Mouse (Mus musculus) liver, embryonic 13.5 days (tissue): ENCODE results near the gene Ddx20. TPM values are rescaled to one million over a fixed set of nuclear protein-coding genes. Genes with fewer than 3 reads are reported as not detected.

ENCODE experiments used
- ATAC-seq: fragments of 200-750 bp; cut with Nextera tagmentation; 2 replicates; pipeline ENCODE4 v1.8.0; 2017; ENCODE audit warnings: low read depth, mild to moderate bottlenecking, moderate number of reproducible peaks, moderate library complexity
- DNase-seq: peaks from one replicate; pipeline ENCODE4 v3.0.0; 2022
- H3K27ac ChIP-seq: fragments of 300-500 bp; sonication (generic); 2 replicates; pipeline ENCODE4 v1.5.1; 2015; ENCODE audit warnings: moderate library complexity, mild to moderate bottlenecking, inconsistent platforms
- H3K27me3 ChIP-seq: fragments of 300-500 bp; sonication (generic); 2 replicates; pipeline ENCODE4 v1.6.1; 2015; ENCODE audit warnings: mild to moderate bottlenecking, inconsistent platforms
- H3K36me3 ChIP-seq: fragments of 300-500 bp; sonication (generic); 2 replicates; pipeline ENCODE4 v1.6.1; 2015; ENCODE audit warnings: mild to moderate bottlenecking, inconsistent platforms
- H3K4me1 ChIP-seq: fragments of 300-500 bp; sonication (generic); replicated peaks from 2 replicates; pipeline ENCODE4 v1.6.1; 2015; ENCODE audit warnings: inconsistent platforms
- H3K4me2 ChIP-seq: fragments of 300-500 bp; sonication (generic); 2 replicates; pipeline ENCODE4 v1.6.1; 2015; ENCODE audit warnings: inconsistent platforms, mild to moderate bottlenecking, moderate library complexity
- H3K4me3 ChIP-seq: fragments of 300-500 bp; sonication (generic); replicated peaks from 2 replicates; pipeline ENCODE4 v1.5.1; 2015; ENCODE audit warnings: mild to moderate bottlenecking, inconsistent platforms
- H3K9ac ChIP-seq: fragments of 300-500 bp; sonication (generic); 2 replicates; pipeline ENCODE4 v1.6.1; 2015; ENCODE audit warnings: mild to moderate bottlenecking, inconsistent platforms
- H3K9me3 ChIP-seq: fragments of 300-500 bp; sonication (generic); replicated peaks from 2 replicates; pipeline ENCODE4 v1.6.1; 2016; ENCODE audit warnings: inconsistent platforms
- WGBS: fragments of 180-500 bp; shearing (Covaris S2); methylation state at CpG from one replicate; pipeline ENCODE4 v1.1.7; 2015; ENCODE audit not compliant: insufficient replicate concordance; 5-methylcytosine and 5-hydroxymethylcytosine counted together
- polyA plus RNA-seq: library from polyadenylated mRNA; unstranded; fragments of >200 nt; fragmentation: Nextera tagmentation; extraction: Ambion mirVana; gene quantifications from 2 replicates; pipeline ENCODE4 v1.2.1, GENCODE M21; 2015

Ddx20 gene
- polyA plus RNA-seq, 1 experiment from 2014 or later = 24.8 TPM

GRCm38 (mm10) chr3:105660530-105660929 is 26.8 kb downstream of the Ddx20 start:
- ATAC-seq (no peak), DNase-seq (no peak)
- H3K4me3 ChIP-seq = no peak overlapping the region
- 27% methylated on average over 2 of the region's 2 CpGs for WGBS
- no peak overlapping the region for H3K27ac ChIP-seq
- H3K27me3 ChIP-seq = no peaks in the 10 kb centered on the region
- no peaks in the 10 kb centered on the region for H3K36me3 ChIP-seq
- no peaks in the 10 kb centered on the region for H3K9me3 ChIP-seq
- peaks cover 13% of the 10 kb centered on the region for H3K4me1 ChIP-seq
- H3K4me2 ChIP-seq = no peak overlapping the region
- no peak overlapping the region for H3K9ac ChIP-seq

GRCm38 (mm10) chr3:105655031-105655585 is 32.3 kb downstream of the Ddx20 start:
- no peaks in the 10 kb centered on the region for H3K36me3 ChIP-seq
- ATAC-seq (no peak), DNase-seq (no peak)
- H3K4me2 ChIP-seq = no peak overlapping the region
- no peak overlapping the region for H3K9ac ChIP-seq
- H3K4me1 ChIP-seq = no peaks in the 10 kb centered on the region
- H3K27ac ChIP-seq = no peak overlapping the region
- H3K9me3 ChIP-seq = no peaks in the 10 kb centered on the region
- H3K4me3 ChIP-seq = no peak overlapping the region
- WGBS = 76% methylated on average over 11 of the region's 11 CpGs
- no peaks in the 10 kb centered on the region for H3K27me3 ChIP-seq

- no peak for ATAC-seq
- WGBS = 55% methylated on average over 13 of the region's 13 CpGs
Observed at GRCm38 (mm10) chr3:105653544-105654380, 33.6 kb downstream of the Ddx20 start.

GRCm38 (mm10) chr3:105648889-105649567 is 38.3 kb downstream of the Ddx20 start:
- Histone ChIP-seq H3K36me3 (no peaks in the 10 kb centered on the region), H3K4me3 (no peak overlapping the region), H3K9ac (no peak overlapping the region), H3K27me3 (no peaks in the 10 kb centered on the region), H3K4me2 (no peak overlapping the region), H3K27ac (no peak overlapping the region), H3K4me1 (no peaks in the 10 kb centered on the region), H3K9me3 (no peaks in the 10 kb centered on the region)
- 50% methylated on average over 8 of the region's 8 CpGs for WGBS
- DNase-seq (no peak), ATAC-seq (no peak)

More at GRCm38 (mm10) chr3:105653544-105654380, 33.6 kb downstream of the Ddx20 start:
- DNase-seq = no peak
- no peak overlapping the region for H3K4me2 ChIP-seq
- H3K27me3 ChIP-seq = no peaks in the 10 kb centered on the region
- no peaks in the 10 kb centered on the region for H3K4me1 ChIP-seq
- H3K9ac ChIP-seq = no peak overlapping the region
- no peak overlapping the region for H3K4me3 ChIP-seq
- H3K9me3 ChIP-seq = no peaks in the 10 kb centered on the region
- no peaks in the 10 kb centered on the region for H3K36me3 ChIP-seq
- H3K27ac ChIP-seq = no peak overlapping the region

- DNase-seq (no peak), ATAC-seq (no peak)
- no peaks in the 10 kb centered on the region for H3K36me3 ChIP-seq
- no peaks in the 10 kb centered on the region for H3K27me3 ChIP-seq
- no peak overlapping the region for H3K27ac ChIP-seq
- no peak overlapping the region for H3K4me2 ChIP-seq
- H3K4me3 ChIP-seq = no peak overlapping the region
- no peaks in the 10 kb centered on the region for H3K4me1 ChIP-seq
- no peak overlapping the region for H3K9ac ChIP-seq
- 50% methylated on average over 5 of the region's 5 CpGs for WGBS
- H3K9me3 ChIP-seq = no peaks in the 10 kb centered on the region
Observed at GRCm38 (mm10) chr3:105643566-105643965, 43.8 kb downstream of the Ddx20 start.

- H3K9ac ChIP-seq = no peak overlapping the region
- H3K27me3 ChIP-seq = no peaks in the 10 kb centered on the region
- H3K9me3 ChIP-seq = no peaks in the 10 kb centered on the region
- H3K4me3 ChIP-seq = no peak overlapping the region
- WGBS = 51% methylated on average over 1 of the region's 1 CpGs
- no peak overlapping the region for H3K27ac ChIP-seq
- no peaks in the 10 kb centered on the region for H3K36me3 ChIP-seq
- ATAC-seq (no peak), DNase-seq (no peak)
- no peaks in the 10 kb centered on the region for H3K4me1 ChIP-seq
- H3K4me2 ChIP-seq = no peak overlapping the region
Observed at GRCm38 (mm10) chr3:105642186-105642585, 45.2 kb downstream of the Ddx20 start.

GRCm38 (mm10) chr3:105633021-105633420 is 54.4 kb downstream of the Ddx20 start:
- Histone ChIP-seq H3K27me3 (no peaks in the 10 kb centered on the region), H3K27ac (no peak overlapping the region), H3K36me3 (no peaks in the 10 kb centered on the region), H3K4me2 (no peak overlapping the region), H3K9me3 (no peaks in the 10 kb centered on the region), H3K9ac (no peak overlapping the region), H3K4me3 (no peak overlapping the region), H3K4me1 (no peaks in the 10 kb centered on the region)
- DNase-seq (no peak), ATAC-seq (no peak)
- 68% methylated on average over 3 of the region's 3 CpGs for WGBS

GRCm38 (mm10) chr3:105632296-105632695 is 55.1 kb downstream of the Ddx20 start:
- no peaks in the 10 kb centered on the region for H3K36me3 ChIP-seq
- ATAC-seq = no peak
- no peak overlapping the region for H3K4me3 ChIP-seq
- no peak for DNase-seq
- no peak overlapping the region for H3K27ac ChIP-seq
- no peak overlapping the region for H3K4me2 ChIP-seq
- 47% methylated on average over 2 of the region's 2 CpGs for WGBS
- H3K27me3 ChIP-seq = no peaks in the 10 kb centered on the region
- H3K9ac ChIP-seq = no peak overlapping the region
- no peaks in the 10 kb centered on the region for H3K4me1 ChIP-seq
- no peaks in the 10 kb centered on the region for H3K9me3 ChIP-seq

Other genes with a start within 250 kb of the Ddx20 start
- 0.10 TPM in 2 replicates for gene Kcnd3, start 235.2 kb downstream of the Ddx20 start, polyA plus RNA-seq
- gene Inka2, start 17.0 kb upstream of the Ddx20 start, polyA plus RNA-seq = 0.31 and 0.35 TPM in 2 replicates
- 119 and 149 TPM in 2 replicates for gene Rap1a, start 113.8 kb upstream of the Ddx20 start, polyA plus RNA-seq
- gene Adora3, start 183.3 kb upstream of the Ddx20 start, polyA plus RNA-seq = 0.44 and 0.51 TPM in 2 replicates
- gene Tmigd3, start 183.3 kb upstream of the Ddx20 start, polyA plus RNA-seq = 0.18 TPM in 1 of 2 replicates, not detected in the other
- gene I830077J02Rik, start 245.1 kb upstream of the Ddx20 start, polyA plus RNA-seq = 2.1 and 3.8 TPM in 2 replicates